Comparison of ENCODE assay signal across 18 mouse cellular contexts in genomic region chr1:127124862-127125261, GRCm38 (mm10).
"Had no signal": no experiment of that assay in that cellular context is flagged by ENCODE, and none has a peak within 500 bp of the region (broad histone marks: within the 10 kb centered on the region; RNA-seq: fewer than 3 reads in every experiment).

No protein-coding gene starts in this region.

- H3K36me3 ChIP-seq: liver, embryonic 15.5 days; lung, embryonic 15.5 days; neural tube, embryonic 12.5 days; stomach, embryonic 15.5 days had no signal

- H3K4me1 ChIP-seq: liver, embryonic 15.5 days; lung, embryonic 15.5 days; neural tube, embryonic 12.5 days; stomach, embryonic 15.5 days had no signal

- H3K9me3 ChIP-seq: liver, embryonic 15.5 days; lung, embryonic 15.5 days; neural tube, embryonic 12.5 days; stomach, embryonic 15.5 days had no signal

- H3K4me3 ChIP-seq: liver, embryonic 15.5 days; lung, embryonic 15.5 days; megakaryocyte, embryonic 14.5 days; neural tube, embryonic 12.5 days; stomach, embryonic 15.5 days had no signal

- DNase-seq: liver, postnatal 0 days; lung, adult 2 months; lung, postnatal 14 days; lung, postnatal 36 days; right cerebral cortex, postnatal 14 days; thymus, adult 2 months; thymus, postnatal 25 days; thymus, postnatal 4 days had no signal

- H3K27ac ChIP-seq: liver, embryonic 15.5 days; lung, embryonic 15.5 days; macrophage; neural tube, embryonic 12.5 days; stomach, embryonic 15.5 days; stomach, postnatal 0 days had no signal

- ATAC-seq: liver, postnatal 0 days; lung, postnatal 0 days; midbrain, embryonic 16.5 days had no signal

- H3K9ac ChIP-seq: liver, embryonic 15.5 days; liver, postnatal 0 days; lung, embryonic 15.5 days; neural tube, embryonic 12.5 days; stomach, embryonic 15.5 days had no signal

- H3K27me3 ChIP-seq: liver, embryonic 15.5 days; lung, embryonic 15.5 days; megakaryocyte, embryonic 14.5 days; neural tube, embryonic 12.5 days; stomach, embryonic 15.5 days had no signal

- H3K4me2 ChIP-seq: liver, embryonic 15.5 days; lung, embryonic 15.5 days; midbrain, embryonic 11.5 days; neural tube, embryonic 12.5 days; stomach, embryonic 15.5 days had no signal
